In the genomic region with DNA sequence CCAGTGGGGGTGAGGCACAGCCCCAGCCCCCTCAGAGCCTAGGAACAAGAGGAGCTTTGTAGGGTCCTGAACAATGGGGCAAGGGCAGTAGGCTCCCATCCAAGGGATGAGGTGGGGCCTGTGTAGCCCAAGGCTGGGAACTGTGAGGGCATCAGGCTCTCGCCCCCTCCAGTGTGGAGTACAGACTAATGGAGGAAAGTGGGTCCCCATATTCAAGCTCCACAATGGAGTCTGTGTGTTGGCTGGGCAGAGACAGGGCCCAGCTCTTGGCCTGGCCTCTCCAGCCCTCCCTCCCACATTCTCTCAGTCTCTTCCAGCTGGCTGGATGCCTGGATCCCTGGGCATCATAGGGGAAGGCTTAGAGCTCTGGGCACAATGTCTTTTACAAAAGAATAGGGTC, we compare ENCODE assay signal across 8 mouse cellular contexts. TPM values are rescaled to one million over a fixed set of nuclear protein-coding genes. Genes with fewer than 3 reads are reported as not detected.
A peak's percentile ranks its signal among the peaks of the same experiment; 100 is the strongest.
DNase-seq lines count a peak whose midpoint lies in the region; ATAC-seq and TF ChIP-seq lines count a peak whose summit lies in the region.

No protein-coding gene starts in this region.

- H3K4me2 ChIP-seq in forebrain, embryonic 16.5 days (ENCODE audit: low read length): peak overlapping the region; percentile 53

- DNase-seq in adrenal gland, postnatal 36 days: peak; percentile 50 to 57
- DNase-seq in adrenal gland, adult 2 months: no peak
- peak; percentile 87 for DNase-seq in cerebellum, adult 11-12 months
- peak; percentile 77 to 92 for DNase-seq in layer of hippocampus, postnatal 14 days (ENCODE audit: low spot score in 2 of 2)
- DNase-seq in urinary bladder, adult 2 months (ENCODE audit: low spot score): no peak
- no peak for DNase-seq in spleen, postnatal 4 days (ENCODE audit: low spot score in 2 of 2)

- H3K36me3 ChIP-seq in forebrain, embryonic 16.5 days (ENCODE audit: control insufficient read depth, insufficient read depth): no peaks in the 10 kb centered on the region

- H3K27ac ChIP-seq in forebrain, embryonic 16.5 days (ENCODE audit: low read length): peak overlapping the region; percentile 86
- peak overlapping the region; percentile 97 for H3K27ac ChIP-seq in olfactory bulb, adult 2 months (ENCODE audit: insufficient read depth, low read depth, low read length)

- TF ChIP-seq POLR2A in olfactory bulb, adult 2 months (IDR thresholded peaks at IDR 0.05; ENCODE audit: insufficient read depth, low read depth, low read length): no peak

- H3K4me3 ChIP-seq in forebrain, embryonic 16.5 days (replicated peaks; ENCODE audit: low read length): peak overlapping the region; percentile 5; the same call in 1 of the 2 replicates
- peak overlapping the region; percentile 21; the same call in 1 of the 2 replicates for H3K4me3 ChIP-seq in olfactory bulb, adult 2 months (ENCODE audit: insufficient read depth, low read depth, low read length)

- peak overlapping the region; percentile 23; the same call in 1 of the 2 replicates for H3K9ac ChIP-seq in forebrain, embryonic 16.5 days (replicated peaks; ENCODE audit: low read depth, low read length)

- no peaks in the 10 kb centered on the region for H3K9me3 ChIP-seq in forebrain, embryonic 16.5 days (ENCODE audit: control insufficient read depth, low read length)

- H3K4me1 ChIP-seq in forebrain, embryonic 16.5 days (replicated peaks; ENCODE audit: control insufficient read depth, insufficient read depth, low read length): peaks cover 62% of the 10 kb centered on the region
- peaks cover 41% of the 10 kb centered on the region for H3K4me1 ChIP-seq in olfactory bulb, adult 2 months (ENCODE audit: control insufficient read depth, insufficient read depth, low read length)

- peak; percentile 77 for ATAC-seq in forebrain, embryonic 16.5 days

- 0% methylated on average over 1 of the region's 1 CpGs for WGBS in forebrain, embryonic 16.5 days
- WGBS in olfactory bulb, adult 2 months: 15% methylated on average over 1 of the region's 1 CpGs

- no peaks in the 10 kb centered on the region for H3K27me3 ChIP-seq in forebrain, embryonic 16.5 days (replicated peaks; ENCODE audit: control insufficient read depth, insufficient read depth, low read length)

- TF ChIP-seq CTCF in olfactory bulb, adult 2 months (IDR thresholded peaks at IDR 0.05; ENCODE audit: insufficient read depth, low read depth, low read length): no peak

RNA-seq across cellular contexts. Expression of a gene that starts 4.5 kb away (rescaled TPM):
- total RNA-seq in adrenal gland, postnatal 36 days (2021): 1 to 10 TPM; 1.9 to 3.5 TPM
- total RNA-seq in adrenal gland, adult 2 months (2021): 1 to 10 TPM; 1.5 to 3.4 TPM
- polyA plus RNA-seq in adrenal gland, adult 2 months (2012; rRNA removed): 13.3 and 24.3 TPM in 2 replicates
- 97.4 and 115 TPM in 2 replicates for polyA plus RNA-seq in forebrain, embryonic 16.5 days (2015; fragmentation: Nextera tagmentation; extraction: Ambion mirVana)
- total RNA-seq in layer of hippocampus, postnatal 14 days (2021): 100 to 1,000 TPM; 671 to 757 TPM
- polyA plus RNA-seq in olfactory bulb, adult 2 months (2012; ENCODE audit: insufficient read depth, insufficient read length, low replicate concordance, missing spikeins): 162 and 238 TPM in 2 replicates
- 4.5 and 5.0 TPM in 2 replicates for polyA plus RNA-seq in urinary bladder, adult 2 months (2012; rRNA removed)

RNA-seq across cellular contexts. Expression of a gene that starts 13.1 kb away (rescaled TPM):
- 10 to 100 TPM; 70.0 to 88.7 TPM for total RNA-seq in adrenal gland, postnatal 36 days (2021)
- total RNA-seq in adrenal gland, adult 2 months (2021): 100 to 1,000 TPM in 1 of 2 experiments, 10 to 100 TPM in 1; 80.7 to 112 TPM
- polyA plus RNA-seq in adrenal gland, adult 2 months (2012; rRNA removed): 446 and 516 TPM in 2 replicates
- polyA plus RNA-seq in forebrain, embryonic 16.5 days (2015; fragmentation: Nextera tagmentation; extraction: Ambion mirVana): 68.6 and 95.7 TPM in 2 replicates
- 100 to 1,000 TPM; 157 to 196 TPM for total RNA-seq in layer of hippocampus, postnatal 14 days (2021)
- 552 and 558 TPM in 2 replicates for polyA plus RNA-seq in olfactory bulb, adult 2 months (2012; ENCODE audit: insufficient read depth, insufficient read length, low replicate concordance, missing spikeins)
- 262 and 275 TPM in 2 replicates for polyA plus RNA-seq in urinary bladder, adult 2 months (2012; rRNA removed)

RNA-seq across cellular contexts. Expression of a gene that starts 26.4 kb away (rescaled TPM):
- total RNA-seq in adrenal gland, postnatal 36 days (2021): 10 to 100 TPM; 11.4 to 17.6 TPM
- total RNA-seq in adrenal gland, adult 2 months (2021): 1 to 10 TPM; 8.7 to 9.6 TPM
- polyA plus RNA-seq in adrenal gland, adult 2 months (2012; rRNA removed): 13.4 and 14.8 TPM in 2 replicates
- polyA plus RNA-seq in forebrain, embryonic 16.5 days (2015; fragmentation: Nextera tagmentation; extraction: Ambion mirVana): 5.4 and 6.4 TPM in 2 replicates
- 1 to 10 TPM; 5.2 to 6.2 TPM for total RNA-seq in layer of hippocampus, postnatal 14 days (2021)
- not detected in 2 replicates for polyA plus RNA-seq in olfactory bulb, adult 2 months (2012; ENCODE audit: insufficient read depth, insufficient read length, low replicate concordance, missing spikeins)
- 5.8 and 6.3 TPM in 2 replicates for polyA plus RNA-seq in urinary bladder, adult 2 months (2012; rRNA removed)

RNA-seq across cellular contexts. Expression of a gene that starts 40.9 kb away (rescaled TPM):
- 10 to 100 TPM; 35.5 to 48.5 TPM for total RNA-seq in adrenal gland, postnatal 36 days (2021)
- total RNA-seq in adrenal gland, adult 2 months (2021): 10 to 100 TPM; 26.1 to 36.9 TPM
- polyA plus RNA-seq in adrenal gland, adult 2 months (2012; rRNA removed): 108 and 143 TPM in 2 replicates
- 3.4 and 3.8 TPM in 2 replicates for polyA plus RNA-seq in forebrain, embryonic 16.5 days (2015; fragmentation: Nextera tagmentation; extraction: Ambion mirVana)
- total RNA-seq in layer of hippocampus, postnatal 14 days (2021): 1 to 10 TPM; 1.1 to 1.4 TPM
- not detected in 2 replicates for polyA plus RNA-seq in olfactory bulb, adult 2 months (2012; ENCODE audit: insufficient read depth, insufficient read length, low replicate concordance, missing spikeins)
- polyA plus RNA-seq in urinary bladder, adult 2 months (2012; rRNA removed): 90.1 and 98.9 TPM in 2 replicates

Comparison
In these comparisons a context has a peak if more than half of its experiments do, and no peak if none do; other contexts are left out.
1. DNase-seq: peak in adrenal gland, postnatal 36 days (2 of 2), cerebellum, adult 11-12 months (single experiment) and layer of hippocampus, postnatal 14 days (2 of 2); none in adrenal gland, adult 2 months (single experiment), urinary bladder, adult 2 months (single experiment) and spleen, postnatal 4 days (0 of 2).